Mouse (Mus musculus) small intestine, adult 2 months (tissue): Measurements from ENCODE around the gene Arpc2.

Experiments
- CTCF ChIP-seq: fragments of 200-500 bp; IDR thresholded peaks from 2 replicates; pipeline ENCODE4 v1.5.1; 2012; ENCODE audit warnings: low read depth, mild to moderate bottlenecking, control low read depth, inconsistent platforms, low read length, moderate library complexity, mixed read lengths; ENCODE audit not compliant: insufficient replicate concordance, insufficient read length; ENCODE audit errors: extremely low read depth
- POLR2A ChIP-seq: fragments of 200-500 bp; IDR thresholded peaks from 2 replicates; pipeline ENCODE4 v1.6.1; 2012; ENCODE audit warnings: low read depth, mild to moderate bottlenecking, control low read depth, inconsistent platforms, low read length, moderate library complexity

DNA sequence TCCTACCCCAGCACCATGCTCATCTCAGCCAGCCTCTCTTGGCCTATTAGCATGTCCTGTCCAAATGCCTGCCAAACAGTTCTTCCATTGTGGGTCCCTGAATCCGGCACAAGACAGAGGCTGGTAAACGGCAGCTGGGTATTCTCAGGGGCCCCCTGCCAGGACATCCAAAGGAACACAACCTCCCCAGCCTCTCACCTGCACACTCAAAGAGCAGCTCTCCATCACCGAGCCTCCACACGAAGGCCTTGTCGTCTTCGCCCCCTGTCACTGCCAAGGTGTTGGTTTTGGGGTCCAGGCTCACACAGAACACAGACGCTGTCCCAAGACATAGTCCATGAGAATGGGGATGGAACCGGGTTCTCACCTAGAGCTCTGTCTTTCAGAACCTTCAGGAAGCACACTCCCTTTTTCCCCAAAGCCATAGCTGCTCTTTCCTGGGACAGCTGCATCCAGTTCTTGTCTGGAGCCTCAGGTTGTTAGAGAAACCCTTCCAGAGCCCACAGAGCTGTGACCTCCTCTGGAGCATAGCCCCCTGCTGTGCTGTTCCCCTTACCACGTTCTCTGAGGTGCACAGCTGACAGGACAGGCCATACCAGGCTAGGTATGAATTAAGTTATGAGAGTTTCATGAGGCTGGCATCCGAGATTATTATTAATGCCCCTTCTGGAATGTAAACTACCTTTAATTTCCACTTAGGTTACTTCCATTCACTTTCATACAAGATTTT, 47.2 kb downstream of the Arpc2 start:
- no peak for TF ChIP-seq POLR2A
- no peak for TF ChIP-seq CTCF
